Mouse (Mus musculus) large intestine, adult 2 months (tissue): ENCODE results near the gene Slc44a1. TPM values are rescaled to one million over a fixed set of nuclear protein-coding genes. Genes with fewer than 3 reads are reported as not detected.

Source experiments
- DNase-seq: peaks from one replicate; pipeline ENCODE4 v3.0.0-alpha.2; 2012; ENCODE audit warnings: low read depth, low spot score
- WGBS: fragments of 180-500 bp; shearing (Covaris S2); methylation state at CpG from one replicate; pipeline ENCODE4 v1.1.7; 2018; 5-methylcytosine and 5-hydroxymethylcytosine counted together
- polyA plus RNA-seq: library from polyadenylated mRNA; depleted of rRNA; stranded (reverse); fragments of >200 nt; gene quantifications from 2 replicates; pipeline ENCODE4 v1.2.3, GENCODE M21; 2012; rRNA removed

Gene Slc44a1
- polyA plus RNA-seq, 1 experiment, result 41.9 TPM

DNA sequence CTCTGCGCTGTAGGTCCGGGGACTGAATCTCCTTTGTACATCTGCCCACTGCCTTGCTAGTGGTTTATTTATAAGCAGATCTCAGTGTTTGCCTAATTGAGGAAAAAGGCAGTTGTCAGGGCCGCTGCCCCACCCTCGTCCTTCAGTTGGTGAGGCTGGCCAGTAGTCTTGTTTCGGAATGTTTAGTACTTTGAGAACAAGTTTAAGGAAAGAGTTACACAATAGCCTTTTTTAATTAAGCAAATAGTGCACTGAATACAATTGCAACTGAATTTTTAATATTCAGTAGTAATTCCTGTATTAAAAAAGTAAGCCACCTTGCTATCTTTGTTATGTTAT, 191.8 kb downstream of the Slc44a1 start:
- DNase-seq, result no peak
- under 1% methylated on average over 5 of the region's 5 CpGs for WGBS

DNA sequence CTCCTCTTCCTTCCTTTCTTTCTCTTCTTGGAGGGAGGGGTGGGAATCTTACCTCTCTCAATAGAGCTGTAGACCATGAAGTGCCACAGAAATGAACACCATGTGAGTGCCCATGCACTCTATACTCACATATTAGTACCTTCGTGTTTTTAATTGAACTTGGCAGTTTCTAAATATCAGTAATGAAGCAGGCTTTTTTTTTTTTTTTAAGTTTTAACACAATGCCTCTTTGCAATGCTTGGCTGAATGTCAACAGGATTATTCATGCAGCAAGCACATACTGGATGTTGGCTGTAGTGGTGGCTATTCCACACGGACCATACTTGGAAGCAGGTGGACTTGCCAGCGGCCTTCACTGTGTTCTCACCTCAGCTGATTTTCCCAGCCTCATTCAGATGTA, 195.1 kb downstream of the Slc44a1 start:
- 74% methylated on average over 3 of the region's 3 CpGs for WGBS
- no peak for DNase-seq

DNA sequence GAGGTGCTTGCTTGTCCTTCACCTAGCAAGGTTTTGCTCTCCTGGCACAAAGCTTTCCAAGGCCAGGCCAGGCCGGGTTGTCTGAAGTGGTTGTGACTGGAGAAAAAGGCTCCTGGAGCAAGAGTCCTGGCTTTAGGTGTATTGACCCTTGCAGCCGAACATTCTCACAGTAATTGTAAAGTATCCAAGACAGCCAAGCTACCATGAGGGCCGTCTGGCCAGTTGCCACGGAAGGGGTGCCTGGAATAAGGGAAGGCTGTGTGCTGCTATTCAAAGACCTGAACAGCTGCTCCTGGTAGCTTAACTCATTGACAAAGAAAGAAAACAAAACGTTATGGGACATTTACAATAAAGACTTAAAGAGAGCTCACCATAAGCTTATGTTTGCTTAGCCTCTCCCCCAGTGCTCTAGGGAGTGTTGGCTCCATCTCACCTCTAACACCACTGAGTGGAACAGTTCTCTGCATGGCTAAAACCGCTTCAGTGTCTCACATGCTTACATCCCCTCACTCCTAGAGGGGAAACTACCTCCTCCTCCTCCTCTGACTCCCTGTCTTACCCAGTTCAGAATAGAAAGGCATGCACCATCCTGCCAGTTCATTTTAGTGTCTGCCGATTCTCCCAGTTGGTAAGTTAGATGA, 197.2 kb downstream of the Slc44a1 start:
- WGBS, result 30% methylated on average over 7 of the region's 7 CpGs
- no peak for DNase-seq

DNA sequence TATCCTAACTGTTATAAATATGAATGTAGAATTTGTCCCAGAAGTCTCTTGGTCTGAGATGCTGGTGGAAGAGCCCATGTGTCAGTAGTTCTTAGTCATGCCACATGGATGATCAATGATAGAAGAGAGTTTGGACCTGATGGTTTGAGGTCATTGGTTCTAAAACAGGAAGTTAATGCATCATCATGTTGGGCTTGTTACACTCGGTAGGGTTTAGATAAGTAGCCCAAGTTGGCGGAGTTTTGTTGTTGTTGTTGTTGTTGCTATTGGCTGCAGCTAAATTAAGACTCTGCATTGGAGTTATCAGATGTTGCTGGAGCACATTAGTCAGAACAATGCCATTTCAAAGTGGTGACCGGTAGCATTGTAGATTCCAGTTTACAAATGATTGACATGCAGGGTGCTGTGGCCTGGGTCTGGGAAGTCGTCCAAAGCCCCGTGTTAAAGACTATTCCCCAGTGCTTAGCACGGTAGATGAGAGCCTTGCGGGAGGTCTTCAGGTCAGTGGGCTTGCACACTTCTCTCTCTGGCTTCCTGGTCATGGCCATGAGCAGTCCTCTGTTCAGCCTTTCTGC, 198.4 kb downstream of the Slc44a1 start:
- WGBS, result 80% methylated on average over 7 of the region's 7 CpGs
- no peak for DNase-seq

DNA sequence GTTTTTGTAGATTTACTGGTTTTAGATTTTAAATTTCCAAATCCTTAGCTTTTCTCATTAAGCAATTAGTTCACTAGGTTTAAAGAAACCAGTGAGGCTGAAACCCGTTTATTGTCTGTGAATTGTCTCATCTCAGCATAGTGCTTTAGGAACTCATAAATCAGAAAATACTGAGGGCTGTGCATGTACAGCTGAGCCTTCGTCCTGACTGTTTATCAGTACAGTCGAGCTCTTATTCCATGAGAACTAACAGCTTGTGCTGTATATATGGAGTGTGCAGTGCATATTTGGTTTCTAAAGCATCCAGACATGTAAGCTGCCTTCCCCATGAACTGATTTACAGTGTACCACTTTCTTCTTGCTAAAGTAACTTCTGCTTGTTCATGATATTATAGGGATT, 217.8 kb downstream of the Slc44a1 start:
- DNase-seq, result no peak
- WGBS, result 73% methylated on average over 3 of the region's 3 CpGs

DNA sequence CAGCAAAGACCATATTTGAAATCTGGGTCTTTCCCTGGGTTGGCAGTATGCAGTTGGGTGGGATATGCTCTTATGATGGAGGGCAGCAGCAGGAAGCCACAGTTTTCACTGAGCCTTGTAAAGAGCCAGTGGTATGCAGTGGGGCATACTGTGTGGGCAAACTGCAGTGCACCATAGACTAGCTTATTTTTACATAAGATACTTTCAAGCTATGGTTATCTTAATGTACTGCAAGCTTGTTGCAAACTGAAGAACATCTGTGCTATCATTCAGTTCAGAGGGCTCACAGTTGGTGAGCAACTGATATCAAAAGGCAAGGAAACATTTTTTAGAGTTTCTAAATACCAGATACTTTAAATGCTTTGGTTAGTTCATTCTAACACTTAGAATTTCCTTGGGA, 220.5 kb downstream of the Slc44a1 start:
- DNase-seq, result no peak

Other genes starting within 250 kb of the Slc44a1 start
- 1.3 and 2.2 TPM in 2 replicates for gene Fsd1l, start 191.1 kb downstream of the Slc44a1 start, polyA plus RNA-seq